Mouse (Mus musculus): Measurements from ENCODE around the gene Supt5.

- TF ChIP-seq CTCF (conservative IDR thresholded peaks at IDR 0.05; ENCODE audit: insufficient read depth, insufficient read length, low read depth, low read length) (no peak), POLR2A (IDR thresholded peaks at IDR 0.05; ENCODE audit: low read depth, low read length) (no peak)
Observed at GRCm38 (mm10) chr7:28368276-28368920, 29.9 kb upstream of the Supt5 start.

All from kidney, adult 2 months (tissue).